Mouse (Mus musculus): ENCODE measurements around the gene Gm48552. TPM values are rescaled to one million over a fixed set of nuclear protein-coding genes. Genes with fewer than 3 reads are reported as not detected.

The Gm48552 gene
- polyA plus RNA-seq, 1 experiment, result 3.6 TPM

DNA sequence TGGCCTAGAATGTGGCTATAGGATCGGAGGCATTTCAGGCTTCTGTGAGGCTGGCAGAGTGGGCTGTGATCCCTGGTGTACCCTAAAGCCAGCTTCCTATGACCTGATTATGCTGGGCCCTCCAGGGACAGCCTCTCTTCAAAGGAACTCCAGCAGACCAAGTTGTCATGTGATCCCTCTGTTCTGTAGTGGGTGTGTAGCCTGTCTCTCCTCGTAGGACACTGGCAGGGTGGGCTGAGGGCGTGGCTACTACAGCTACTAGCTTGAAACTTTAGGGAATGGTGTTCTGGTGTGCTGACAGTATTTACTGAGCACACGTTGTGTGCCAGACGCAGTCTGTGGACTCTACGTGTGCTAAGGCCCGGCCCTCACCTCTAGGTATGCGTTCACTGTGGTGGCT is 28.1 kb upstream of the Gm48552 start:
- no peak for DNase-seq (ENCODE audit: low spot score)

GRCm38 (mm10) chr10:81362336-81362949 is 26.4 kb upstream of the Gm48552 start:
- DNase-seq (ENCODE audit: low spot score), result no peak

DNA sequence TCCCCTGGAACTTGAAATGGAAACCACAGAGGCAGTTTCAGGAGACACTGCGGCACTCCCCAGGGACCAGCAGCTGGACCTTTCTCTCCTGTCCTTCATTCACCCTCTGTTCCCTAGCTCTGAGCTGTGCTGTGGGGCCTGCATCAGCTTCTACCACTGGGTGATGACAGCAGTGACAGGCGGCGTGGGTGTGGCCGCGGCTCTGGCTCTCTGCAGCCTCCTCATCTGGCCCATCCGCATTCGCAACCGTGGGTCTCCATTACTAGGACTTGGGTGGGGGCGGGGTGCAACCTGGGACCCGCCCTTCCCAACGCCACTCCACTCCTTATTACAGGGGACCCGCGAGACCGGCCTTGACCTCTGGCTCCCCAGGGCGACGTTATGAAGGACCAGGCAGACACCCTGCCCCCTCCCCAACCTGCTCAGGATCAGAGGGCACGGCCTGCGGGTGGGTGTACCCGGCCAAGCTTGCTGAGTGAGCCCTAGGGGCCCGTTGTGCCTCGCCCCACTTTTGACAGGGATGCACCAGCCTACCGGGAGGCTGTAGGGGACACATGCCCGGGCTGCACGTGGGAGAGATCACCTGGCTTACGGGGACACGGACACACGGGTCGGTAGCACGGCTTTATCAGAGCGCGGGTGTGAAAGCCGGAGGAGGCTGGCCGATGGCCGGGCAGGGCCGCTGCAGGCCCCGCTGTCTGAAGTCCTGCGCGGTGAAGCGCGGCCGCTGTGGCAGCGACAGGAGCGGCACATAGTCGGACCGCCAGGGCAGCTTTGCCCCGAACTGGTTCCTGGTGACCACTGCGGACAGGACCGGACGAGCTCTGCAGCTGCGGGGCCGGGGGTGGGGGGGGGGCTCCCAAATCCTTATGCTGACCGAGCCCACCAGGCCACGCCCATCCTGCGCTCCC is 25.1 kb upstream of the Gm48552 start:
- DNase-seq (ENCODE audit: low spot score), result no peak

DNA sequence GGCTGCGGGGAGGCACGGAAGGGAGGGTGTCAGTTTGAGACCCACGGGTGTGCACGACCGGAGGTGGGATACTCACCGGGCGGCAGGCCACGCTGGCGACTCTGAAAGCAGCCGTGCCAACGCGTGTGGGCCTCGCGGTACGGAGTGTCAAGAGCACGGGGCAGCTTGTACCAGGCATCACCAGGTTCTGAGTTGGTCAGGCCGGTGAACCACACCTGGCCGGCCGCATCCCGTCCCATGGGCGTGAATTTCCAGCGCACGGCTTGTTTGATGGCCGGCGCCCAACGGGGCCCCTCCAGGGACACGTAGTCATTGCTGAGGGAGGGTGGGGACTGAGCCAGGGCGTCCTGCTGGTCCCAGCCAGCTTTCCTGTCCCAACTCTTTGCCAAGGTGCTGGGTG is 24.1 kb upstream of the Gm48552 start:
- DNase-seq (ENCODE audit: low spot score), result no peak

GRCm38 (mm10) chr10:81365073-81365472 is 23.7 kb upstream of the Gm48552 start:
- DNase-seq (ENCODE audit: low spot score), result no peak

DNA sequence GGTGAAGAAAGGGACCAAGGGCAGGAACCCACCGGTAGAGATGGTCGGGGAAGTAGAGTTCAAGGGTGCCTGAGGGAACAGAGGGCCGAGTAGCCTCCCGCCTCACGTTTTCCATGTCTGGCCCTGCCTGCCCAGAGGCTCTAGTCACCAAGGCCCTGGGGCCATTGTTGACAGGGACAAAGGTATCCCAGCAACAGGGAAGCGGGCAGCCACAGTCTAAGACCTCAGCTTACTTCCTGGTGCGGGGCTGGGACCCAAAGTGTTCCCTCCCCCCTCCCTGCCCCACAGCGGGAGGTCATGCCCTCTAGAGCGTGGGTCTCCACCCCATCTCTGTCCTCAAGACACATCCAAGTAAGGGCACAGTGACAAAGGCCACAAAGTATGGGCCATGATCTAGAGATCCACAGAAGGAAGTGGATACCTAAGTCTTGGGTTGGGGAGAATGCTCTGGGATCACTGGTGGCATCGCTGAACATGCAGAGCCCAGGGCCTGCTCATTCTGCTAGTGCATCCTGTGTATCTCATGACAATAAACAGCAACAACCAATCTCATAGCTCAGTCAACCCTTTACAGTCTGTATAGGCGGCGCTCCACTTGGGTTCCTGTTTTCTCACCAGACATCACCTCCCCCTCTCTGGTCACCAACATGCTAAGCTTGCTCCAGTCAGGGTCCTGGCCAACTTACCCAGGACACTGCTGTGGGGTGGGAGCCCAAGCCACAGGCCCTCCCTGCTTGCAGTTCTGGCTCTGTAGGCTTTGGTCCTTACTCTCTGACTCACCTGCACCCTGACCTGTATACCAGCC is 22.9 kb upstream of the Gm48552 start, which contains the start of gene 4930404N11Rik:
4930404N11Rik (minus strand) TSS at position 145 of the 805 bp plus-strand sequence.
- DNase-seq (ENCODE audit: low spot score), result no peak

DNA sequence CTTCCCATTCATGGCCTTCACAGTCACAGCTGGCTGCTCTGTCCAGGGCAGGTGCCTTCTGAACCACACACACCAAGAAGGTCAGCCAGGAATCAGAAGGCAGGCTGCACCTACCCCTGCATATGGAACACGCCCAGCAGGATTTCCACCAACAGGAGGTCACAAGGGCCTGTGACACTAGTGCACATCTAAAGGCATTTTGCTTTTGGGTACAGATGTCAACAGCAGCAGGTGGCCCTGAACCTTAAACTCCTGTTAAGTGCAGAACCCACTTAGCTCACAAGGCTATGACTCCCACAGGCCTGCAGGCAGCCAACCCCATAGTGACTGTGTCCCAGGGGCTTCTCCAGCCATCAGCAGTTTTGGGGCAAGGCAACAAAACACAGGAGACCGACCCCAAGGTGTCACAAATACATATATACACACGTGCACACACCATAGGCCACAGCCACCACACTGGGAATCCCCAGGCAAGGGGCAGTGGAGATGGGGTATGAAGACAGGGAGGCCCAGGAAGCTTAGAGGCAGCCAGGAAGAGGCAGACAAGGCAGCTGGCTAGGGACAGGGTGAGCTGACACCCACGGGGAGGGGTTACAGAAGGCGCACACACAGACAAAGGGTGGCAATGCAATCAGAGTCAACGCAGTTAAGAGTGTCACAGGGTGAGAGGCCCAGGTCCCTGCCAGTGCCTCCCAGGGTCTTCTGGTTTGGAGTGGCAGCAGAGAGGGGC is 22.2 kb upstream of the Gm48552 start:
- no peak for DNase-seq (ENCODE audit: low spot score)

- no peak for DNase-seq (ENCODE audit: low spot score)
Observed at GRCm38 (mm10) chr10:81367207-81367495, 21.7 kb upstream of the Gm48552 start.

- no peak for DNase-seq (ENCODE audit: low spot score)
Observed at GRCm38 (mm10) chr10:81375322-81375721, 13.5 kb upstream of the Gm48552 start.

- no peak for DNase-seq (ENCODE audit: low spot score)
Observed at GRCm38 (mm10) chr10:81376561-81377361, 12.0 kb upstream of the Gm48552 start.

DNA sequence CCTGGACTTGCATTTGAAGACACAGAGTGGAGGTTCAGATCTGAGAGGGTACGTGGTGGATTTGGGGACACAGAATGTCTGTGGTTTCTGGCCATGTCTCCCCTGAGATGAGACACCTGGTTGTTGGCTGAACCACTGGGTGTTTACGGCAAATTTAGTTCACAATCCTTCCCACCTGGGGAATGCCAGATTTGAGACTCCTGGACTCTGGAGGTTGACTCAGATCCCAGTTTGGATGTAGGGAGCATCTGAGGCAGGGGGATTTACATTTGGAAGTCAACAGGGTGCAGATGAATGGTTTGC is 11.5 kb upstream of the Gm48552 start:
- DNase-seq (ENCODE audit: low spot score), result no peak

DNA sequence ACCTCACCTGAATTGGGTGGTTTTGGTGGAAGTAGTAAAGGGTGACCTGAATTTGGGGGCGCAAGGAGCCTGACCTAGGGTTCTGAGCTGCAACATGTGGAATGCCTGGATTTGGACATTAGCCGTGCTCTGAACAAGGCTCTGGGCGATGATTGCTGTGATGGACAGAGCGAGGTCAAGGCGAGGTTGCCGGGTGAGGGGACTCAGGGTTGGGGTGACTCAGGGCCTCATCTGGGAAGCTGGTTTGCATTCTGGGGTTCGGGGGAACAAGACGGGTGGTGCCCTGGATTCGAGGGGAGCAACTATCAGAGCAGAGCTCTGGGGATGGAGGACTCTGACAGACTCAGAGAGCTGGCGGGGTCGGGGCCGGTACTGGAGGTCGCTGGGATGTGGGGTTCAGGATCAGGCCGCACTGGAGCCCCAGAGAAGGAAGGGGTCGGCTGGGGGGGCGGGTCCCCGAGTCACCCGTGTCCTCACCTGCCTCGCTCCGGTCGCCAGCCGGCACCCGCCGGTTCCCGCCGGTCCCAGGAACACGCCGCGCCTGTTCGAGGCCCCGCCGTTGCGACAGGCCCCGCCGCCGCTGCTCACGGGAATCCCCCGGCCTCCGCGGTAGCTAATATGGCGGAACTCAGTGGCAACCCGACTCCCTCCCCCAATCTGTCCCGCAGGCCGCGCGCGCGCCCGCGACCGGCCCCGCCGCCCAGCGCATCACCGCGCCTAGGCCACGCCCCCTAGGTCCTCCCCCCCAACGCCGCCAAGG is 10.8 kb upstream of the Gm48552 start, which contains the start of gene Fzr1:
Fzr1 (minus strand) TSS at position 724 of the 760 bp plus-strand sequence.
- no peak for DNase-seq (ENCODE audit: low spot score)

GRCm38 (mm10) chr10:81378553-81379182 is 10.1 kb upstream of the Gm48552 start:
- peak; percentile 98 for DNase-seq (ENCODE audit: low spot score)

GRCm38 (mm10) chr10:81379183-81379553 is 9.6 kb upstream of the Gm48552 start:
- no peak for DNase-seq (ENCODE audit: low spot score)

- DNase-seq (ENCODE audit: low spot score), result no peak
Observed at GRCm38 (mm10) chr10:81379809-81380378, 8.9 kb upstream of the Gm48552 start.

GRCm38 (mm10) chr10:81382039-81382438 is 6.8 kb upstream of the Gm48552 start:
- DNase-seq (ENCODE audit: low spot score), result no peak

- DNase-seq (ENCODE audit: low spot score), result peak; percentile 96
Observed at GRCm38 (mm10) chr10:81383802-81384604, 4.8 kb upstream of the Gm48552 start, which contains the start of the genes Dohh and Gm48551. Gene Dohh, plus strand, starts transcription at chr10:81384428. Gene Gm48551, plus strand, starts transcription at chr10:81384466.

- DNase-seq (ENCODE audit: low spot score), result no peak
Observed at GRCm38 (mm10) chr10:81384605-81384982, 4.2 kb upstream of the Gm48552 start.
